Mouse (Mus musculus) heart, adult 9 months (tissue): Measurements from ENCODE around the gene Gm12886.

ENCODE experiments used
- DNase-seq, 2 experiments: peaks; one replicate each; pipeline ENCODE4 v3.0.0; 2022; ENCODE audit warnings: low spot score in 2 of 2

Gm12886 gene

GRCm38 (mm10) chr4:121422999-121423398 lies at the start of gene Gm12886:
TSS of gene Gm12886 (minus strand) at chr4:121423099.
- no peak for DNase-seq
